20 mouse cellular contexts compared by ENCODE assay signal in the genomic region with DNA sequence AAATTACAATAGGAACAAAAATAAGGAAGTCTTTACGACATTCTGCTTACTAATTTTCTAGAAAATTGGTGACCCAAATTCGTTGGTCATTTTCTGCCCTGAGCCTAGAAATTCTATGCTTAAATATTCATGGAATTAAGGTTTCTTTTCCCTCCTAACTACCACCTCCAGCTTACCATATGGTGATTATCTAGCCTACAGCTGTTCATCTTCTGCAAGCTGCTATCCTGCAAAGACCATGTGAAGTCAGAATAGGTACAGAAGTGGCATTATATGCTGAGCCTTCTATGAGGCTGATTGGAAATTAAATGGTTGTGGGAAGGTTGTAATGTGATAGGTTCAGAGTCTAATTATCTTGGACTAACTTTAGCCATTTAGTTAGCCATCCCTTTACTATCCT.
DNase-seq lines count a peak whose midpoint lies in the region; ATAC-seq lines count a peak whose summit lies in the region.
"Had no signal": no experiment of that assay in that cellular context is flagged by ENCODE, and none has a peak within 500 bp of the region (broad histone marks: within the 10 kb centered on the region; RNA-seq: fewer than 3 reads in every experiment).

No protein-coding gene starts in this region.

- WGBS in forebrain, embryonic 14.5 days, result 72% methylated on average over 2 of the region's 2 CpGs
- 82% methylated on average over 2 of the region's 2 CpGs for WGBS in forebrain, embryonic 12.5 days

- peak; percentile 25 for DNase-seq in cerebellum, adult 11-12 months
- DNase-seq in cerebellum, postnatal 4 days (ENCODE audit: low spot score in 2 of 2), result no peak
- peak; percentile 17 for DNase-seq in forebrain, embryonic 14.5 days (ENCODE audit: low spot score)
- peak; percentile 85 for DNase-seq in brain, adult 2 months (ENCODE audit: low read depth, low spot score)
- DNase-seq in telencephalon, adult 2 months (ENCODE audit: low read depth, low spot score), result peak; percentile 42
- no peak for DNase-seq in kidney, postnatal 25 days
- DNase-seq: adrenal gland, postnatal 14 days; gastrocnemius, postnatal 10 days; heart, adult 18-20 months; heart, postnatal 10 days; kidney, adult 11 months had no signal

- H3K4me2 ChIP-seq in forebrain, embryonic 14.5 days (ENCODE audit: low read length), result no peak overlapping the region
- H3K4me2 ChIP-seq in forebrain, embryonic 12.5 days, result no peak overlapping the region
- H3K4me2 ChIP-seq: embryonic facial prominence, embryonic 13.5 days; forebrain, embryonic 13.5 days; hindbrain, embryonic 13.5 days had no signal

- no peaks in the 10 kb centered on the region for H3K9me3 ChIP-seq in forebrain, embryonic 14.5 days (replicated peaks; ENCODE audit: control insufficient read depth, low read length)
- no peaks in the 10 kb centered on the region for H3K9me3 ChIP-seq in forebrain, embryonic 12.5 days
- H3K9me3 ChIP-seq: embryonic facial prominence, embryonic 13.5 days; forebrain, embryonic 13.5 days; heart, embryonic 10.5 days; hindbrain, embryonic 13.5 days had no signal

- H3K4me3 ChIP-seq in forebrain, embryonic 14.5 days (ENCODE audit: low read depth, low read length), result no peak overlapping the region
- H3K4me3 ChIP-seq in forebrain, embryonic 12.5 days (replicated peaks), result no peak overlapping the region
- H3K4me3 ChIP-seq: embryonic facial prominence, embryonic 13.5 days; forebrain, embryonic 13.5 days; heart, embryonic 10.5 days; hindbrain, embryonic 13.5 days had no signal

- H3K27me3 ChIP-seq in forebrain, embryonic 14.5 days (replicated peaks; ENCODE audit: control insufficient read depth, insufficient read depth, low read length), result no peaks in the 10 kb centered on the region
- no peaks in the 10 kb centered on the region for H3K27me3 ChIP-seq in forebrain, embryonic 12.5 days
- H3K27me3 ChIP-seq: CH12.LX; embryonic facial prominence, embryonic 13.5 days; forebrain, embryonic 13.5 days; hindbrain, embryonic 13.5 days; Patski had no signal

- H3K9ac ChIP-seq in forebrain, embryonic 14.5 days (ENCODE audit: low read length), result no peak overlapping the region
- no peak overlapping the region for H3K9ac ChIP-seq in forebrain, embryonic 12.5 days
- H3K9ac ChIP-seq: embryonic facial prominence, embryonic 13.5 days; forebrain, embryonic 13.5 days; hindbrain, embryonic 13.5 days had no signal

- no peaks in the 10 kb centered on the region for H3K4me1 ChIP-seq in forebrain, embryonic 14.5 days (ENCODE audit: control insufficient read depth, insufficient read depth, low read length)
- no peaks in the 10 kb centered on the region for H3K4me1 ChIP-seq in forebrain, embryonic 12.5 days
- H3K4me1 ChIP-seq: forebrain, embryonic 13.5 days; hindbrain, embryonic 13.5 days had no signal

- ATAC-seq in forebrain, embryonic 14.5 days, result peak; percentile 48; the same call in 1 of the 2 replicates
- no peak for ATAC-seq in forebrain, embryonic 12.5 days (ENCODE audit: low FRiP score)
- ATAC-seq: activated CD4-positive, CD25-positive, alpha-beta regulatory T cell, adult 4 months; forebrain, embryonic 13.5 days; hindbrain, postnatal 0 days; Patski had no signal

- H3K36me3 ChIP-seq in forebrain, embryonic 14.5 days (ENCODE audit: control insufficient read depth, insufficient read depth, low read length), result no peaks in the 10 kb centered on the region
- H3K36me3 ChIP-seq in forebrain, embryonic 12.5 days (replicated peaks), result no peaks in the 10 kb centered on the region
- H3K36me3 ChIP-seq: embryonic facial prominence, embryonic 13.5 days; heart, embryonic 10.5 days; hindbrain, embryonic 13.5 days had no signal

- no peak overlapping the region for H3K27ac ChIP-seq in forebrain, embryonic 14.5 days (ENCODE audit: low read depth, low read length)
- H3K27ac ChIP-seq in forebrain, embryonic 12.5 days, result no peak overlapping the region
- H3K27ac ChIP-seq: embryonic facial prominence, embryonic 13.5 days; forebrain, embryonic 13.5 days; heart, embryonic 10.5 days; hindbrain, embryonic 13.5 days; hindbrain, postnatal 0 days had no signal

Comparison
In these comparisons a context has a peak if more than half of its experiments do, and no peak if none do; other contexts are left out.
1. DNase-seq: peak in cerebellum, adult 11-12 months (single experiment), forebrain, embryonic 14.5 days (single experiment), brain, adult 2 months (single experiment) and telencephalon, adult 2 months (single experiment); none in cerebellum, postnatal 4 days (0 of 2) and kidney, postnatal 25 days (0 of 2).